Mouse (Mus musculus) monocyte, adult 5-6 weeks (primary cell): Measurements from ENCODE around the gene Mrpl21. TPM values are rescaled to one million over a fixed set of nuclear protein-coding genes. Genes with fewer than 3 reads are reported as not detected.

Experiments used
- ATAC-seq: fragments of 153-309, 156-312 bp; replicated peaks from 2 replicates; pipeline ENCODE4 v1.8.0; 2017; ENCODE audit warnings: mild to moderate bottlenecking; ENCODE audit not compliant: low TSS enrichment, insufficient number of reproducible peaks, severe bottlenecking, poor library complexity, low FRiP score
- total RNA-seq: library from RNA; stranded (forward); fragments of 200-1000, 200-491, 200-594 nt; gene quantifications from 3 replicates; pipeline ENCODE4 v1.2.3, GENCODE M21; 2017

Mrpl21 gene
- total RNA-seq: 50.9 to 77.2 TPM (median 60.4 TPM) in 3 replicates

- peak; percentile 78 for ATAC-seq
Measured at GRCm38 (mm10) chr19:3282572-3283467, at the start of gene Mrpl21, which contains the start of gene Ighmbp2. TSS of gene Mrpl21 (plus strand) at chr19:3282901. TSS of gene Ighmbp2 (minus strand) at chr19:3283017.

GRCm38 (mm10) chr19:3260016-3260415 lies 22.7 kb upstream of the Mrpl21 start:
- ATAC-seq: no peak; the same call in 1 of the 2 replicates

GRCm38 (mm10) chr19:3260591-3260990 lies 22.1 kb upstream of the Mrpl21 start:
- ATAC-seq: no peak

- ATAC-seq: 0 out of 2 replicates have a peak, but pooled peaks have one; percentile 16
Measured at GRCm38 (mm10) chr19:3261336-3261735, 21.4 kb upstream of the Mrpl21 start.

- no peak for ATAC-seq
Measured at GRCm38 (mm10) chr19:3261764-3262525, 20.8 kb upstream of the Mrpl21 start.

- ATAC-seq: no peak
Measured at GRCm38 (mm10) chr19:3264348-3264747, 18.4 kb upstream of the Mrpl21 start.

GRCm38 (mm10) chr19:3265180-3265579 lies 17.5 kb upstream of the Mrpl21 start:
- ATAC-seq: no peak

- no peak for ATAC-seq
Measured at GRCm38 (mm10) chr19:3266136-3266535, 16.6 kb upstream of the Mrpl21 start.

- ATAC-seq: no peak
Measured at GRCm38 (mm10) chr19:3266676-3267075, 16.0 kb upstream of the Mrpl21 start.

GRCm38 (mm10) chr19:3267340-3267739 lies 15.4 kb upstream of the Mrpl21 start:
- ATAC-seq: no peak

GRCm38 (mm10) chr19:3268218-3268980 lies 14.3 kb upstream of the Mrpl21 start:
- ATAC-seq: no peak

GRCm38 (mm10) chr19:3269279-3269678 lies 13.4 kb upstream of the Mrpl21 start:
- no peak for ATAC-seq

- ATAC-seq: no peak
Measured at GRCm38 (mm10) chr19:3269803-3270202, 12.9 kb upstream of the Mrpl21 start.

- no peak for ATAC-seq
Measured at GRCm38 (mm10) chr19:3271366-3271765, 11.3 kb upstream of the Mrpl21 start.

GRCm38 (mm10) chr19:3273331-3273730 lies 9.4 kb upstream of the Mrpl21 start:
- no peak for ATAC-seq

GRCm38 (mm10) chr19:3275744-3276365 lies 6.8 kb upstream of the Mrpl21 start:
- ATAC-seq: no peak

GRCm38 (mm10) chr19:3281886-3282285 lies 815 bp upstream of the Mrpl21 start:
- no peak for ATAC-seq

GRCm38 (mm10) chr19:3289006-3289405 lies 6.3 kb downstream of the Mrpl21 start:
- no peak for ATAC-seq
